Mouse (Mus musculus) heart, embryonic 10.5 days (tissue): ENCODE measurements at regions not wholly inside any gene's neighbourhood (a gene's known extent, or its start where the extent isn't known, plus 50 kb on each side); places are given as distances from the start of the nearest gene placed in this dataset.

Experiments
- DNase-seq: peaks from one replicate; pipeline ENCODE4 v3.0.0-alpha.2; 2017; ENCODE audit warnings: low spot score
- H3K27ac ChIP-seq: fragments of 300-500 bp; sonication (generic); 2 replicates; pipeline ENCODE4 v1.5.1; 2016; ENCODE audit warnings: mild to moderate bottlenecking
- H3K27me3 ChIP-seq: fragments of 300-500 bp; sonication (generic); 2 replicates; pipeline ENCODE4 v1.6.1; 2016; ENCODE audit warnings: mild to moderate bottlenecking; ENCODE audit not compliant: poor library complexity, insufficient read depth, severe bottlenecking
- H3K36me3 ChIP-seq: fragments of 300-500 bp; sonication (generic); 2 replicates; pipeline ENCODE4 v1.6.1; 2016; ENCODE audit warnings: mild to moderate bottlenecking, moderate library complexity
- H3K4me1 ChIP-seq: fragments of 300-500 bp; sonication (generic); 2 replicates; pipeline ENCODE4 v1.6.1; 2016; ENCODE audit warnings: mild to moderate bottlenecking
- H3K4me3 ChIP-seq: fragments of 300-500 bp; sonication (generic); 2 replicates; pipeline ENCODE4 v1.5.1; 2016; ENCODE audit warnings: mild to moderate bottlenecking, moderate library complexity
- H3K9me3 ChIP-seq: fragments of 300-500 bp; sonication (generic); 2 replicates; pipeline ENCODE4 v1.6.1; 2016; ENCODE audit warnings: mild to moderate bottlenecking, moderate library complexity
- WGBS: fragments of 180-500 bp; shearing (Covaris S2); methylation state at CpG from one replicate; pipeline ENCODE4 v1.1.7; 2016; 5-methylcytosine and 5-hydroxymethylcytosine counted together

GRCm38 (mm10) chr14:74145202-74145700, 484.2 kb downstream of the Gm21750 start:
- Histone ChIP-seq H3K36me3 (no peaks in the 10 kb centered on the region), H3K4me1 (no peaks in the 10 kb centered on the region), H3K27ac (no peak overlapping the region), H3K27me3 (no peaks in the 10 kb centered on the region), H3K4me3 (no peak overlapping the region), H3K9me3 (no peaks in the 10 kb centered on the region)
- no peak for DNase-seq
- 76% methylated on average over 4 of the region's 4 CpGs for WGBS

GRCm38 (mm10) chr14:74166221-74166620, 474.4 kb upstream of the Htr2a start:
- WGBS: 83% methylated on average over 2 of the region's 2 CpGs

DNA sequence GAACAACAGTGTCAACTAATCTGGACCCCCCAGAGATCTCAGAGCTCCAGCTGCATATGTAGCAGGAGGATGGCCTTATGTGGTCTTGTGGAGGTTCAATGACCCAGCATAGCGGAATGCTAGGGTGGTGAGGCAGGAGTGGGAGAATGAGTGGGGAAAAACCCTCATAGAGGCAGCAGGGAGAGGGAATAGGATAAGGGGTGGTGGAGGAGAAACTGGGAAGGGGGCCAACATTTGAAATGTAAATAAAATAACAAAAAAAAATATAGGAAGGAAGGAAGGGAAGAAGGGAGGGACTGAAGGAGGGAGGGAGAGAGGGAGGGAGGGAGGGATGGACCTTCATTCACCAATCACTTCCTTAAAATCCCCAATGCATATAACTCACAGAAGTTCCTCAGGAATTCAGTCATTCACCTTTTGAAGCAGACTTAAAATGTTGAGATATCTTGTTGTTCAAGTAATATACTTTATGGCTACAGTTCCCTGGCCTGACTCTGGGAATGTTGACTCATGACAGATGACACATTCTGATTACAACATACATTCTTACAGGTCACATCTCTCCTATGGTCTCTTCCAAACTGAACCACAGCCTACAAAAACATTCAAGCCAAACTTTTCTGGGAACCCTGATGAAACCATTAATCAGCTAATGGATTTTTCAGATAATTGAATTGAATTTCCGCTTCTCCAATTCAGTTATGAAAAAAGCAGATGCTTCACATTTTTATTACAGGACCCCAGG, 471.3 kb upstream of the Htr2a start:
- Histone ChIP-seq H3K4me3 (no peak overlapping the region), H3K9me3 (no peaks in the 10 kb centered on the region), H3K36me3 (no peaks in the 10 kb centered on the region), H3K27ac (no peak overlapping the region), H3K4me1 (no peaks in the 10 kb centered on the region), H3K27me3 (no peaks in the 10 kb centered on the region)
- DNase-seq: no peak
- 78% methylated on average over 2 of the region's 2 CpGs for WGBS

More at GRCm38 (mm10) chr14:74166221-74166620, 474.4 kb upstream of the Htr2a start:
- Histone ChIP-seq H3K27me3 (no peaks in the 10 kb centered on the region), H3K4me3 (no peak overlapping the region), H3K4me1 (no peaks in the 10 kb centered on the region), H3K36me3 (no peaks in the 10 kb centered on the region), H3K27ac (no peak overlapping the region), H3K9me3 (no peaks in the 10 kb centered on the region)
- no peak for DNase-seq

GRCm38 (mm10) chr14:74180066-74180465, 460.6 kb upstream of the Htr2a start:
- DNase-seq: no peak
- 74% methylated on average over 2 of the region's 2 CpGs for whole genome bisulfite sequencing
- Histone ChIP-seq H3K4me3 (no peak overlapping the region), H3K9me3 (no peaks in the 10 kb centered on the region), H3K4me1 (no peaks in the 10 kb centered on the region), H3K27me3 (no peaks in the 10 kb centered on the region), H3K27ac (no peak overlapping the region), H3K36me3 (no peaks in the 10 kb centered on the region)

- no peak overlapping the region for H3K4me3 ChIP-seq
- no peak for DNase-seq
- 87% methylated on average over 4 of the region's 4 CpGs for WGBS
Observed at GRCm38 (mm10) chr14:74182996-74183395, 457.6 kb upstream of the Htr2a start.

GRCm38 (mm10) chr14:74201710-74202109, 438.9 kb upstream of the Htr2a start:
- WGBS: 85% methylated on average over 2 of the region's 2 CpGs
- H3K36me3 ChIP-seq: no peaks in the 10 kb centered on the region
- H3K4me1 ChIP-seq: no peaks in the 10 kb centered on the region
- no peaks in the 10 kb centered on the region for H3K27me3 ChIP-seq
- no peak for DNase-seq
- H3K4me3 ChIP-seq: no peak overlapping the region
- H3K9me3 ChIP-seq: no peaks in the 10 kb centered on the region
- H3K27ac ChIP-seq: no peak overlapping the region

More at GRCm38 (mm10) chr14:74182996-74183395, 457.6 kb upstream of the Htr2a start:
- H3K9me3 ChIP-seq: no peaks in the 10 kb centered on the region
- H3K4me1 ChIP-seq: no peaks in the 10 kb centered on the region
- no peaks in the 10 kb centered on the region for H3K27me3 ChIP-seq
- H3K27ac ChIP-seq: no peak overlapping the region
- no peaks in the 10 kb centered on the region for H3K36me3 ChIP-seq

DNA sequence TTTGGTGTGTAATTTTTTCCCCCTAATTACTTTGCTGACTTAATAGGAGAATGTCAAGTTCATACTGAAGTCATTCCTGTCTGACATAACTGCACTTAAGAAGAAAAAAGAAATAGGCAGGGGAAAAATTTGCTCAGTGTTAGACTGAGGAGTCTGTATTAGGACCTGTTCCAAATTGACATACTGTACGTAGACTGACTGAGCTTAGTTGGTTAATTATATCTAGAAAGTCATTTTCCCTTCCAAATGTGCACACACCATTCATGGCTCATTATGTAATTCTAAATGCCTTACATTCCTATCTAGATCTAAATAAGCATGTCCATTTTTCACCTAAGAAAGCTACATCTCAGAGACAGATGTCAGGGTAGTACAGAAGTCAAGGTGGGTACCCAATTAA, 435.6 kb upstream of the Htr2a start:
- H3K27me3 ChIP-seq: no peaks in the 10 kb centered on the region
- H3K9me3 ChIP-seq: no peaks in the 10 kb centered on the region
- no peak overlapping the region for H3K4me3 ChIP-seq
- no peak for DNase-seq
- H3K4me1 ChIP-seq: no peaks in the 10 kb centered on the region
- no peak overlapping the region for H3K27ac ChIP-seq
- WGBS: 96% methylated on average over 1 of the region's 1 CpGs
- H3K36me3 ChIP-seq: no peaks in the 10 kb centered on the region

DNA sequence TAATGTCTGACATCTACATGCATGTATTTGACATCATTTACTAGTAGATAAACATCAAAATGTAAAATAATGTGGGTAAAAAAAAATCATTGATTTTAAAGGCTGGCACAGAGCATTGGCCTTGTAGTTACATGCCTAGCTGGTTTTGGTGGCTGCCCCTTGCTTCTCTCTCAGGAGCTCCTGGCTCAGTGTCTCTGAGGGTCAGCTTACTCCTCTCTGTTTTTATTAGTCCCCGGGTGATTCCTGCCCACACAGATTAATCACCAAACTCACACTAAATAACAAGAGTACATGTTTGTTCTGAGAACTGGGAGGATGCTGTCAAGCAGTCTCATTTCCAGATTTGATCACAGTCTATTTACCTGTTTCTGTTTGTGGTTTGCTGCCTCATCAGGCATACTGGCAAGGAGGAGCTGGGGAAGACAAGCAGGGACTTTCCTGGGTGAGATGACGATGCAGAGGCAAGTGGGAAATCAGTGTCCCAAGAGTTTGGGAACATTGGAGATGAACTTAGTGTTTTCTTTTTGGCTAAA, 422.7 kb upstream of the Htr2a start:
- DNase-seq: no peak
- Histone ChIP-seq H3K36me3 (no peaks in the 10 kb centered on the region), H3K4me1 (no peaks in the 10 kb centered on the region), H3K27ac (no peak overlapping the region), H3K4me3 (no peak overlapping the region), H3K9me3 (no peaks in the 10 kb centered on the region), H3K27me3 (no peaks in the 10 kb centered on the region)
- 83% methylated on average over 2 of the region's 2 CpGs for WGBS

- WGBS: 74% methylated on average over 3 of the region's 3 CpGs
- H3K4me3 ChIP-seq: no peak overlapping the region
- H3K27me3 ChIP-seq: no peaks in the 10 kb centered on the region
- H3K36me3 ChIP-seq: no peaks in the 10 kb centered on the region
- H3K27ac ChIP-seq: no peak overlapping the region
- H3K4me1 ChIP-seq: no peaks in the 10 kb centered on the region
- DNase-seq: no peak
- no peaks in the 10 kb centered on the region for H3K9me3 ChIP-seq
Observed at GRCm38 (mm10) chr14:74219761-74220160, 420.9 kb upstream of the Htr2a start.

DNA sequence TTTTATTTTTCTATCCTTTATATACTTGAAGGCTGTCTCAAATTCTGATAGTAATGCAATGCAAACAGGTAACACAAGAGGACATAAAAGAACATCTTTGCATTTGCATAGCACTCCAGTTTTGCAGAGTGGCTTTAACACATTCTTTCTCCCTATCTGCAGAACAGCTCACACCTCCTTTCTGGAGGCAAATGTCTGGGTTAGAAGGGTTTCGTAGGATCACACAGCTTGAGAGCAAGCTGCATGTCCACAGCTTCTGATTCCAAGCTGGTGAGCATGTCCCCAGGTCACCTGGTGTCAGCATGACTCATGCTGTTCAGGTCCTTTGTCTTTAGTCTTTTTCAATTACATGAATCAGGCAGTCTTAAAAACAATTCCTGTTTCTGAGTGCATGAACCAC, 418.5 kb upstream of the Htr2a start:
- 73% methylated on average over 1 of the region's 1 CpGs for WGBS
- no peaks in the 10 kb centered on the region for H3K4me1 ChIP-seq
- no peak overlapping the region for H3K4me3 ChIP-seq
- no peak for DNase-seq
- H3K9me3 ChIP-seq: no peaks in the 10 kb centered on the region
- H3K36me3 ChIP-seq: no peaks in the 10 kb centered on the region
- no peaks in the 10 kb centered on the region for H3K27me3 ChIP-seq
- H3K27ac ChIP-seq: no peak overlapping the region

GRCm38 (mm10) chr14:74229560-74230187, 411.0 kb upstream of the Htr2a start:
- no peak overlapping the region for H3K27ac ChIP-seq
- H3K9me3 ChIP-seq: no peaks in the 10 kb centered on the region
- no peaks in the 10 kb centered on the region for H3K4me1 ChIP-seq
- 57% methylated on average over 5 of the region's 5 CpGs for WGBS
- no peaks in the 10 kb centered on the region for H3K27me3 ChIP-seq
- H3K4me3 ChIP-seq: no peak overlapping the region
- no peaks in the 10 kb centered on the region for H3K36me3 ChIP-seq
- no peak for DNase-seq

DNA sequence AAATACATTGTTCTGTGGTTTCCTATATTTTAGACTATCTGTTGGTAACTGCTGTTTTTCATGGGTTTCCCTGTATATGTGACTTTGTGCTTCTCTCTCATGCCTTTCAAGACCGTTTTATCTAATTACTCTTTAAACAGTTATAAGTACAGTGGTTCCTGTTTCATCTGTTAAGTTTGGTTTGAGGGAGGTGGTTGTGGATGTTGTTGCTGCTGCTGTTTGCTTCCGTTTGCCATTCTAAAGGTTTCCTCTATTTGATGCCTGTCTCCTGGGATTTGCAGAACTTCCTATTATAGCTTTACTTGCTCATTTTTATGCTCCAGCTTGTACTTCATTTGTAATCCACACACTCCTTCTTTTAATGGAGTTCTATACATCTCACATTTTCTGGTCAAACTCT, 400.4 kb upstream of the Htr2a start:
- H3K4me1 ChIP-seq: no peaks in the 10 kb centered on the region
- no peak for DNase-seq
- no peaks in the 10 kb centered on the region for H3K27me3 ChIP-seq
- no peak overlapping the region for H3K27ac ChIP-seq
- no peaks in the 10 kb centered on the region for H3K36me3 ChIP-seq
- H3K4me3 ChIP-seq: no peak overlapping the region
- WGBS: 67% methylated on average over 2 of the region's 2 CpGs
- no peaks in the 10 kb centered on the region for H3K9me3 ChIP-seq

DNA sequence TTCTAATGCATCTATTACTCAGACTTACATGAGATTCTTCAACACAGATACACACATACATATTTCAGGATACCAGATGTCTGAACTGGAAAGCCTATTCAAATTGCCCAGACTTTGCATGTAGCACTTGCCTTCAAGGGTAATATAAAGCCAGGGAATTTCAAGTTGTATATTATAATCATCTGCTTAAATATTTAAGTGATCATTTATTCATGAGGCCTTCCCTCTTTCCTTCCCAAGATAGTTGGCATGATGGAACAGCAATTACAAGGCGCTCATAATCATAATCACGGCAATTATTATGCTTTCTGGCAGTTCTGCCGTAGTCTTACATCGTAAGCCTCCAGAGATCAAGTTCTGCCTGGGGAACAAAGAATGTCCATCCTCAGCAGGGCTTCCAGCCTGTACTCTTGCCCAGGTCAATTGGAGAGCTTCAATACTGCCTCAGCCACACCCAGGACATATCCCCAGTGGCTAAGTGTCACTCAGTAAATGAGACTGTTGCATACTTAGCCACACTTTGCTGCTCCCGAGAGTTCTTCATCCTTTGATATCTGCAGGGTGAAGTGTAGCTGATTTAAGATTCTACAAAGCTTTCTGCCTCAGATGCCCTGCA, 391.3 kb upstream of the Htr2a start:
- Histone ChIP-seq H3K36me3 (no peaks in the 10 kb centered on the region), H3K4me3 (no peak overlapping the region), H3K27ac (no peak overlapping the region), H3K9me3 (no peaks in the 10 kb centered on the region), H3K27me3 (no peaks in the 10 kb centered on the region), H3K4me1 (no peaks in the 10 kb centered on the region)
- DNase-seq: no peak
- WGBS: 80% methylated on average over 5 of the region's 5 CpGs
